Mouse (Mus musculus): Measurements from ENCODE around the gene Trak1.

The Trak1 gene

DNA sequence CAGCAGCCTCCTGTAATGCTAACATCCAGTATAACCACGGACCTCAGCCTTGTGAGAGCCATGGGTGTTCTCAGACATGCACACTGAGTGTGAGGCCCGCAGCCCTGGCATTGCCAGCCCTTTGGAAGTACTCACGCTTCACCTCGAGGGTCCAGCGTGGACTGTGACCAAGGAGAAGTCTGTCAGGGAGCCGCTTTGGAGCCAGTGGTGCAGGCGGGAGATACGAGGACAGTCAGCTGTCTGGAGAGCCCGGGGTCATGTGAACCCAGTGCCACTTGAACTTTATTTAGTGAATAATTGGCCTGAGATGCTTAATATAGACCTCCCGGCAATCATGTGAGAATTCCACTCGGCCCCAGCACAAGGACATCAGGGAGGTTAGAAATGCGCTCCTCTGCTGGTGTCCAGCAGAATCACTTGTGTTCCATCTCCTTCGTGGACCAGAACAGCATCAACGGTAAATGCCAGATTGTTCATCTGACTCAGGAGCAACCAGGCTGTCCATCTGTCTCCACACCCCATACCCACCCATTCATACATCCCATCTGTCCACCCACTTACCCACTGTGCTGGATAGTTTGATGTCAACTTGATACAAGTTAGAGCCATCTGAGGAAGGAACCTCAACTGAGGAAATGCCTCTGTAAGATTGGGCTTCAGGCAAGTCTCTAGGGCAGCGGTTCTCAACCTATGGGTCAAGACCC lies 48.3 kb downstream of the Trak1 start:
- in situ Hi-C loops (cut with MboI, MseI): loop anchor here (5.0 kb wide), 1 partner anchor 48 kb away; the partner anchor contains the start of gene Trak1

GRCm38 (mm10) chr9:121346635-121347034 lies 49.3 kb downstream of the Trak1 start:
- in situ Hi-C loops (cut with MboI, MseI): loop anchor here (5.0 kb wide), 1 partner anchor 49 kb away; the partner anchor contains the start of gene Trak1

GRCm38 (mm10) chr9:121347981-121348380 lies 50.7 kb downstream of the Trak1 start:
- in situ Hi-C loops (cut with MboI, MseI): loop anchor here (5.0 kb wide), 1 partner anchor 51 kb away; the partner anchor contains the start of gene Trak1

GRCm38 (mm10) chr9:121348476-121348875 lies 51.2 kb downstream of the Trak1 start:
- in situ Hi-C loops (cut with MboI, MseI): loop anchor here (5.0 kb wide), 1 partner anchor 51 kb away; the partner anchor contains the start of gene Trak1

- in situ Hi-C loops (cut with MboI, MseI): loop anchor here (5.0 kb wide), 1 partner anchor 52 kb away; the partner anchor contains the start of gene Trak1
Measured at GRCm38 (mm10) chr9:121349111-121349510, 51.8 kb downstream of the Trak1 start.

GRCm38 (mm10) chr9:121350601-121351000 lies 53.3 kb downstream of the Trak1 start:
- in situ Hi-C loops (cut with MboI, MseI): loop anchor here (5.0 kb wide), 1 partner anchor 103 kb away; no protein-coding TSS in a partner anchor

DNA sequence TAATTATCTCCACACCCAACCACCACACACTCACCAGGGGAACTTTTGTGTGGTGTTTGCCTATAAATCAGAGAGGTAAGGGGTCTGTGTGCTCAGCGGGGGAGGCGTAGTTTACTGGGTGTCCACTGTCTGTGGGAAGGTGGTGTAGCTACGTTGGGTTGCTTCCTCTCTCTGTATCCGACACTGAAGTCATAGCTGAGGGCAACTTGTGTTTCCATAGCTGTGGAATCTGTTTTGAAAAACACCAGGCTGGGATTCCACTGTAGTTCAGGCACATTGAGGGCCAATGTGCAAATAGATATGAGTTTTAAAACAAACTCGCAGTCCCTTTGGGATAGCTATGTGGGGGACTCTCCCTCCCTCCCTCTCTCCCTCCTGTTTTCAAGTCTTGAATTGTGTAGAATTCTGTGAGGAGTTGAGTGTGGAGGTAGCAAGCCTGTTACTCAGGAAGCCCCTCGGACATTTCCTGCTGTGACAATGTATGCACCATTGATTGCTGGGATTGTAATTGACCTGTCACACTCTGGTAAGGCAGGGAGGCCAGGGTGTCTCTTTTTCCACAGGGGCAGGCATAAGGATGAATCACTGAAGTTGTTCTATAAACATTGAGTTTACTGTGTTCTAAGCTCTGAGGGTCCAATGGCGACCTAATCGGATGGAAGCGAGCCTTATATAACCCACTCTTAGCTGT lies 54.2 kb downstream of the Trak1 start:
- in situ Hi-C loops (cut with MboI, MseI): loop anchor here (5.0 kb wide), 1 partner anchor 104 kb away; no protein-coding TSS in a partner anchor

DNA sequence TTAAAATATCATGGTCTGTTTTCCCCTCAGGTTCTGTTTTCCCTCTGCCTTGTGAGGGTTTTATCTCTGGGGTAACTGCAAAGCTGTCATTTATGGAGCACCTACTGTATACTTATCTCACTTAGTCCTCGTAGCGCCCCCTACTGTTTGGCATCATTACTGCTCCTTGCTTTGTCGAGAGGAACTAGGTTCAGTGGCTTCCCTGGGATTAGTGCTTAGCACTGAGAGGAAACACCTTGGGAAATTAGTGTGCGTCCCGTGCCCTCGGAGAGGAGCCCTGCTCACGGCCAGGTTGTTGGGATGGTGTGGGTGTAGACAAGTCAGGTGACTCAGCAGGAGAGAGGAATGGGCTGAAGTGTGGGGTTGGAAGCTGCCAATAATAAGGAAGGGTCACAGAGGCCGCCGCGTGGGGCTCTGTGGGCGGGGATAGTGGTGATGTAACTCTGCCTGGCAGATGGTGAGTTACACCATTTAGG lies 54.9 kb downstream of the Trak1 start:
- in situ Hi-C loops (cut with MboI, MseI): loop anchor here (5.0 kb wide), 1 partner anchor 105 kb away; no protein-coding TSS in a partner anchor

- in situ Hi-C loops (cut with MboI, MseI): loop anchor here (5.0 kb wide), 1 partner anchor 105 kb away; no protein-coding TSS in a partner anchor
Measured at GRCm38 (mm10) chr9:121352726-121353125, 55.4 kb downstream of the Trak1 start.

DNA sequence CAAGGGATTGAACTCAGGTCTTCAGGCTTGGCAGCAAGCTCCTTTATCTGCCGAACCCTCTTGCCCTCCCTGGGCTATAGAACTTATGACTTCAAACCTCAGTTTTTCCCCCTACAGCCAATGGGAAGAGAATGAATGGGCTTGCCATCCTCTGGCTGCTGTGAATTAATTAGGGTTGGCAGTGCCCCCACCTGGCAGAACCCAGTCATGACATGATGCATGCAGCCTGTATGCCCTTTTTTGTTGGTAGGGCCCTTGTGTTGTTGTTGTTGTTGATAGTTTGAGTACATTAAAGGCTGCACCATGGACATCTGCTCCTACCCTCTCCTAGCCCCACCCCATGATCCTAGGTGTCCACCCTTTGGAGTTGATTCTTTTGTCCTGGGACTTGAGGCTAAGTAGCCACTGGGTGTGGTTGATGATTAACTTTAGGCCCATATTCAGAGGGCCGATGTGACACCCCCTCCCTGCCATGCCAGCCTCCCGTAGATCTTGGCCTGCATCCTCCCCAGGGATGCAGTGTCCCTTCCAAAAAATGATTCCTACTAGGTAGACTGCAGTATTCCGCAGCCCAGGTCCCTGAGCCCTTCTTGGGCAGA lies 57.6 kb downstream of the Trak1 start:
- in situ Hi-C loops (cut with MboI, MseI): loop anchor here (5.0 kb wide), 1 partner anchor 108 kb away; no protein-coding TSS in a partner anchor

DNA sequence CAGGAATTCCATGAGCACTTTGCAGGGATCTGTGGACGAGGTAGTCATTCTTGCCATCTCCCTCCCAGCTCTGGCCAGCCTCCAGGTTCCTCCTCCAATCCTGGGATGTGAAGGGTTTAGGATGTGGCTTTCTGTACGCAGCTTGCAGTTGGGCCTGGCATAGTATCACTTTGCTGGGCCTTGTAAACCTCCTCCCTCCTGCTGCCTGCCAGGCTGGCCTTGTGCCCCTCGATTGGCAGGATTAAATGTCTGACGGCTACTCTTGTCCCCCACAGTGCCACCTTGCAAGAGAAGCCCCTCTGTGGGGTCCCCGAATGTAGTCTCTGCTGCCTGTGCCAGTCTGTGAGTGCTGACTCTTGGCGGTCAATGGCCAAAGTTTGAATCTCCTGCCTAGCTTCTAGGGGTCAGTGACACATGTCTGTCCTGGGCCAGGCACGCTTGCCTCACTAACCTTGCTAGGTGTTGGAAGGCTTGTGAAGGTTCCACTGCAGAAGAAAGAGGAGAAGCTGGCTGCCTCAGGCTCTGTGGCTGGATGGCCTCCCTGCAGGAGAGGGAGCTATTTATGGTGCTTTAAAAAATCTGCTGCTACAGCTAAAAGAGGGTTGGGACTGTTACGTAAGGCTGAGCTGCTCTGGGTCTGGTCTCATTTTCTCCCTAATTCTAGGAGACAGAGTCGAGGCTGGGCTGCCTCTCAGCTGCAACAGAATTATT lies 58.3 kb downstream of the Trak1 start:
- in situ Hi-C loops (cut with MboI, MseI): no loop called here

- in situ Hi-C loops (cut with MboI, MseI): no loop called here
Measured at GRCm38 (mm10) chr9:121357102-121357501, 59.8 kb downstream of the Trak1 start.

- in situ Hi-C loops (cut with MboI, MseI): no loop called here
Measured at GRCm38 (mm10) chr9:121357582-121358275, 60.4 kb downstream of the Trak1 start.

DNA sequence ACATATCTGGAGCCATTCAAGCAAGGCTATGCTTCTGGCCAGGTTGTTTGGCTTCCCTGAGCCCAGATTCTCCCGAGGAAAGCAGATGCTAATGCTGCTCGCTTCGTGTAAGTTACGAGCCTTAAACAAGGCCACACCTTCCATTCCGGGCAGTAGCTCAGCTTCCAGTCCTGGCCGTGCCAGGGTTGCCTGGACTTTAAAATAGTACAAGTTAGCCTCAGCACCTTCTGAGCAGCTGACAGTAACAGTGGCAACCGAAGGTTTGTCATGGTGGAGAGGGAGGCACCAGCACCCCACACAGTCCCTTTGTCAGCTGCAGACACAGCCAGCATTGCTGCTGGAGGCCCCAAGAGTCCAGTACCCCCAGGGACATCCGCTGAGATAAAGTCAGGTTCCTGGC lies 61.1 kb downstream of the Trak1 start:
- in situ Hi-C loops (cut with MboI, MseI): no loop called here

- in situ Hi-C loops (cut with MboI, MseI): no loop called here
Measured at GRCm38 (mm10) chr9:121359266-121359972, 62.1 kb downstream of the Trak1 start.

DNA sequence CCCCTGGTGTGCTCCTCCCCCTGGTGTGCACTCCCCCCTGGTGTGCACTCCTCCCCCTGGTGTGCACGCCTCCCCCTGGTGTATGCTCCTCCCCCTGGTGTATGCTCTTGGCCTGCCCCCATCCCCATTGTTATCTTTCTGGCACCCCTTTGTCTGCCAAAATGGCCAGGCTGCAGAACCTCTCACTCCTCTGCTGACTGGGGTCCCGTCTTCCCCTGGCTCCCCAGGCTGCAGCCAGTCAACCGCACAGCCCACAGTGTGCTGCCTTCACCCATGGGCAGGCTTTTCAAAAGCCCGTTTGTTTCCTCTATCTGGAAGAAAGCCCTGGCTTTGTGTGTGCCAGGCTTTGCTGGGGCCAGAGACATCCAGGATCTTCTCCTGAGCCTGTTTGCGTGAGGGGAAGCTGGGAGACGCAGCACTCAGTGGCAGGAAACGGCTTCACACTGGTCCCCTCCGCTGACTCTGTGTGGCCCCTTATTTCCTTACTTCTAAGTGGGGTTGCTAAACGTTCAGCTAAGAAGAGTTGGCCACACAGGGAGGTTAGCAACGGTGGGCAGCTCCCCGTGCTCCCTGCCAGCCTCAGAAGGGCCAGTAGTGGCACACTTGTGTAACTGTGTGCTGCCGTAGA lies 63.1 kb downstream of the Trak1 start:
- in situ Hi-C loops (cut with MboI, MseI): no loop called here

DNA sequence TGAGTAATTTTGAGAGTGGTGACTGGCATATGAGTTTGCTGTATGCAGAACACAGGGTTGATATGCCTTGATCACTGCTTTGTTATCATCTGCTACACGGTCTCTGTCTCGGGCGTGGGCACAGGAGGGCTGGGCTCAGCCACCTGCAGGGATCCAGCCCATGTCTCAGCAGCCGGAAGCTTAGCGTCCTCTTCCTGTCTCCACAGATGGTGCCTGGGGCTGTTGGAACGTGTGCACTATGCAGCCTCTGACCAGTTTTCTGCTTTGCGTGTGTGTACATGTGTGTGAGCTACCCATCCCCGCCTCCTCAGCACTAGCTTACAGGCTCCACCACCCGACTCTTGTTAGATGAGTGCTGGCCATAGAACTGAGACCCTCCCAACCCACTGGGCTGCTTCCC lies 63.7 kb downstream of the Trak1 start:
- in situ Hi-C loops (cut with MboI, MseI): no loop called here

DNA sequence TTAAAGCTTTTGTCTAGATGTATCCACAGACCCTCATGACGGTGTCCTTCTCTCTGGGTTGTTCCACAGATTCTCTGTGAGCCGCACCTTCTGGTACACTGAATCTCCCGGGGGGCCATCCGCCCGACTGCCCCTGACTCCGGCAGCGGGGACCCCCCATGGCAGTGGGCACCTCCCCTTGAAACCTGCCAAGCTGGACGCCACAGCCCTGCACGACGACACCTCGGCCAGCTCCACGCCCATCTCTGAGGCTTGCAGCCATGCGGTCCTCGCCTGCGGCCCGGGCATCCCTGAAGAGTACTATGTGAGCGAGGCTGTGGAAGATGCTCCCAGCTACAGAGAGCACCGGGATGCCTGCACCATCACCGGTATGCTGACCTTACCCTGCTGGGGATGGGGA lies 66.6 kb downstream of the Trak1 start:
- in situ Hi-C loops (cut with MboI, MseI): no loop called here

- in situ Hi-C loops (cut with MboI, MseI): no loop called here
Measured at GRCm38 (mm10) chr9:121366135-121366863, 69.0 kb downstream of the Trak1 start.

Measured in T-helper 2 cell (primary cell).